Mouse (Mus musculus): ENCODE results near the gene Olfr250.
"Not testable (repeated sequence)": the region's sequence is repeated elsewhere in the genome, so short reads cannot be mapped to it uniquely, and the experiment has no call there.

The Olfr250 gene

GRCm38 (mm10) chr9:38366596-38366995 is at the start of gene Olfr250:
TSS of gene Olfr250 (plus strand) at chr9:38366896.
- no peak for DNase-seq

GRCm38 (mm10) chr9:38328760-38329159 is 37.9 kb upstream of the Olfr250 start, which contains the start of gene Olfr25:
TSS of gene Olfr25 (plus strand) at chr9:38329060.
- DNase-seq: no peak

- no peak for DNase-seq
These were observed 18.6 kb upstream of the Olfr250 start, which contains the start of gene Olfr898 for GRCm38 (mm10) chr9:38348111-38348510. TSS of gene Olfr898 (plus strand) at chr9:38348411.

GRCm38 (mm10) chr9:38376786-38377185 is 10.1 kb downstream of the Olfr250 start, which contains the start of gene Olfr251:
TSS of gene Olfr251 (plus strand) at chr9:38377086.
- DNase-seq: no peak

GRCm38 (mm10) chr9:38401398-38401797 is 34.7 kb downstream of the Olfr250 start, which contains the start of gene Olfr147:
TSS of gene Olfr147 (plus strand) at chr9:38401698.
- no peak for DNase-seq

- not testable (repeated sequence) for DNase-seq
These were observed 40.8 kb downstream of the Olfr250 start for GRCm38 (mm10) chr9:38407502-38407901.

- DNase-seq: not testable (repeated sequence)
These were observed 46.8 kb downstream of the Olfr250 start for GRCm38 (mm10) chr9:38413502-38413901.

All from cerebellum, adult 11-12 months (tissue).